Mouse (Mus musculus): ENCODE measurements at regions not wholly inside any gene's neighbourhood (a gene's known extent, or its start where the extent isn't known, plus 50 kb on each side); places are given as distances from the start of the nearest gene placed in this dataset.

- DNase-seq (ENCODE audit: low spot score in 2 of 2): no peak
Measured at GRCm38 (mm10) chr1:106086687-106087086, 84.9 kb upstream of the Phlpp1 start.

- DNase-seq (ENCODE audit: low spot score in 2 of 2): no peak
Measured at GRCm38 (mm10) chr1:106092909-106093557, 78.5 kb upstream of the Phlpp1 start.

- DNase-seq (ENCODE audit: low spot score in 2 of 2): no peak
Measured at GRCm38 (mm10) chr1:106093813-106094212, 77.7 kb upstream of the Phlpp1 start.

- peak; percentile 10 to 15 for DNase-seq (ENCODE audit: low spot score in 2 of 2)
Measured at GRCm38 (mm10) chr1:106096324-106096723, 75.2 kb upstream of the Phlpp1 start.

- DNase-seq (ENCODE audit: low spot score in 2 of 2): no peak
Measured at GRCm38 (mm10) chr1:106097177-106097576, 74.4 kb upstream of the Phlpp1 start.

- no peak for DNase-seq (ENCODE audit: low spot score in 2 of 2)
Measured at GRCm38 (mm10) chr1:106100611-106101010, 70.9 kb upstream of the Phlpp1 start.

GRCm38 (mm10) chr1:106102537-106102936 is 69.0 kb upstream of the Phlpp1 start:
- no peak for DNase-seq (ENCODE audit: low spot score in 2 of 2)

GRCm38 (mm10) chr1:106109081-106109480 is 62.5 kb upstream of the Phlpp1 start:
- DNase-seq (ENCODE audit: low spot score in 2 of 2): no peak

Measured in frontal cortex, postnatal 14 days (tissue).